Mouse (Mus musculus) MEL (cell line): ENCODE data around the gene Ptpn1. TPM values are rescaled to one million over a fixed set of nuclear protein-coding genes. Genes with fewer than 3 reads are reported as not detected.

Experiments used
- DNase-seq: peaks from one replicate; pipeline ENCODE4 v3.0.0; 2011; ENCODE audit warnings: low read depth, low spot score
- H3K27ac ChIP-seq: 2 replicates; pipeline ENCODE4 v1.5.1; 2012; ENCODE audit warnings: low read depth, mild to moderate bottlenecking, control low read depth, low read length, moderate library complexity; ENCODE audit not compliant: control insufficient read depth
- H3K27me3 ChIP-seq, 2 experiments: fragments of 150-350 bp in 1 of 2; sonication (generic) in 1 of 2; 2 replicates each; pipeline ENCODE4 v1.6.1; 2012; ENCODE audit warnings: low read length in 2 of 2, mild to moderate bottlenecking in 2 of 2, improper control_type of control experiment in 1 of 2, moderate library complexity in 1 of 2; ENCODE audit not compliant: insufficient read depth in 2 of 2, control insufficient read depth in 1 of 2
- H3K36me3 ChIP-seq, 2 experiments: 2 replicates each; pipeline ENCODE4 v1.6.1; 2012 to 2014; ENCODE audit warnings: low read length in 2 of 2, improper control_type of control experiment in 1 of 2, inconsistent platforms in 1 of 2, mild to moderate bottlenecking in 1 of 2; ENCODE audit not compliant: insufficient read depth in 2 of 2, control insufficient read depth in 1 of 2
- H3K4me1 ChIP-seq, 2 experiments: fragments of 150-350 bp in 1 of 2; sonication (generic) in 1 of 2; 2 replicates each; pipeline ENCODE4 v1.6.1; 2012; ENCODE audit warnings: low read length in 2 of 2, improper control_type of control experiment in 1 of 2, mild to moderate bottlenecking in 1 of 2; ENCODE audit not compliant: insufficient read depth in 2 of 2, control insufficient read depth in 1 of 2
- H3K4me3 ChIP-seq, 2 experiments: fragments of 150-350 bp in 1 of 2; sonication (generic) in 1 of 2; 2 replicates each; pipeline ENCODE4 v1.5.1; 2012; ENCODE audit warnings: low read depth in 2 of 2, low read length in 2 of 2, mild to moderate bottlenecking in 2 of 2, moderate library complexity in 2 of 2, control low read depth in 1 of 2, improper control_type of control experiment in 1 of 2; ENCODE audit not compliant: control insufficient read depth in 1 of 2, insufficient read depth in 1 of 2
- H3K79me2 ChIP-seq: 2 replicates; pipeline ENCODE4 v1.6.1; 2012; ENCODE audit warnings: mild to moderate bottlenecking, low read length, moderate library complexity; ENCODE audit not compliant: control insufficient read depth, poor library complexity, insufficient read depth
- H3K9ac ChIP-seq: 2 replicates; pipeline ENCODE4 v1.6.1; 2012; ENCODE audit warnings: low read depth, mild to moderate bottlenecking, control low read depth, low read length, moderate library complexity; ENCODE audit not compliant: control insufficient read depth, poor library complexity, severe bottlenecking
- H3K9me3 ChIP-seq: fragments of 150-350 bp; sonication (generic); replicated peaks from 2 replicates; pipeline ENCODE4 v1.6.1; 2012; ENCODE audit warnings: mild to moderate bottlenecking, low read length, improper control_type of control experiment, moderate library complexity; ENCODE audit not compliant: insufficient read depth
- CTCF ChIP-seq, 3 experiments: IDR thresholded peaks in 2 of 3; conservative IDR thresholded peaks in 1 of 3; 2 replicates each; pipeline ENCODE4 v1.5.1; 2011 to 2012; ENCODE audit warnings: low read length in 3 of 3, low read depth in 2 of 3, mild to moderate bottlenecking in 2 of 3, improper control_type of control experiment in 1 of 3, inconsistent platforms in 1 of 3, mixed read lengths in 1 of 3, moderate library complexity in 1 of 3; ENCODE audit not compliant: control insufficient read depth in 1 of 3, insufficient read depth in 1 of 3, poor library complexity in 1 of 3, severe bottlenecking in 1 of 3
- ELF1 ChIP-seq: IDR thresholded peaks from 2 replicates; pipeline ENCODE4 v1.6.1; 2014; ENCODE audit warnings: low read depth, mild to moderate bottlenecking, inconsistent platforms, low read length, improper control_type of control experiment, moderate library complexity
- KAT2A ChIP-seq: conservative IDR thresholded peaks from 2 replicates; pipeline ENCODE4 v1.6.1; 2012; ENCODE audit warnings: low read depth, low read length, improper control_type of control experiment, inconsistent platforms
- MAX ChIP-seq: IDR thresholded peaks from 2 replicates; pipeline ENCODE4 v1.6.1; 2011; ENCODE audit warnings: low read length, improper control_type of control experiment
- MEF2A ChIP-seq: IDR thresholded peaks from 2 replicates; pipeline ENCODE4 v1.6.1; 2014; ENCODE audit warnings: low read depth, mild to moderate bottlenecking, inconsistent platforms, low read length, improper control_type of control experiment; ENCODE audit not compliant: poor library complexity, insufficient replicate concordance, severe bottlenecking; ENCODE audit errors: extremely low read depth
- MYB ChIP-seq: IDR thresholded peaks from 2 replicates; pipeline ENCODE4 v1.6.1; 2011; ENCODE audit warnings: mild to moderate bottlenecking, low read depth, low read length, improper control_type of control experiment
- NRF1 ChIP-seq: IDR thresholded peaks from 2 replicates; pipeline ENCODE4 v1.6.1; 2014; ENCODE audit warnings: low read depth, mild to moderate bottlenecking, inconsistent platforms, low read length, improper control_type of control experiment, moderate library complexity; ENCODE audit not compliant: poor library complexity, insufficient read depth, severe bottlenecking
- POLR2AphosphoS5 ChIP-seq: IDR thresholded peaks from 2 replicates; pipeline ENCODE4 v1.6.1; 2012; ENCODE audit warnings: low read depth, borderline replicate concordance, mild to moderate bottlenecking, inconsistent platforms, low read length, moderate library complexity, mixed read lengths
- SIN3A ChIP-seq: IDR thresholded peaks from 2 replicates; pipeline ENCODE4 v1.6.1; 2012; ENCODE audit warnings: low read length, improper control_type of control experiment, inconsistent platforms
- SMC3 ChIP-seq: IDR thresholded peaks from 2 replicates; pipeline ENCODE4 v1.6.1; 2011; ENCODE audit warnings: low read depth, low read length, improper control_type of control experiment
- ZKSCAN1 ChIP-seq: IDR thresholded peaks from 2 replicates; pipeline ENCODE4 v1.6.1; 2012; ENCODE audit warnings: low read depth, mild to moderate bottlenecking, inconsistent platforms, low read length, improper control_type of control experiment, moderate library complexity
- polyA plus RNA-seq, 2 experiments: library from polyadenylated mRNA; stranded (reverse) in 1 of 2; unstranded in 1 of 2; fragments of >175 nt in 1 of 2; fragments of >200 nt in 1 of 2; gene quantifications; 2 replicates each; pipeline versions ENCODE4 v1.2.1 to v1.2.4; 2012; ENCODE audit warnings: low replicate concordance in 2 of 2, low read depth in 1 of 2; ENCODE audit not compliant: insufficient read length in 2 of 2, insufficient read depth in 1 of 2, missing spikeins in 1 of 2
- total RNA-seq: library from RNA; depleted of rRNA; stranded (reverse); fragments of 300-350 nt; gene quantifications from 2 replicates; pipeline ENCODE4 v1.2.3, GENCODE M21; 2012

Gene Ptpn1
- total and polyA plus RNA-seq, 3 experiments, result 55.3 to 62.9 TPM; not detected in 1

GRCm38 (mm10) chr2:167942199-167942925, 10.5 kb downstream of the Ptpn1 start:
- Histone ChIP-seq H3K9ac (no peak overlapping the region), H3K4me1 (peaks cover 10 to 21% of the 10 kb centered on the region in 2 experiments), H3K79me2 (peaks cover 57% of the 10 kb centered on the region), H3K27me3 (no peaks in the 10 kb centered on the region), H3K36me3 (peaks cover 0 to 19% of the 10 kb centered on the region in 2 experiments; a peak in 2 of 4 replicates), H3K4me3 (no peak overlapping the region), H3K9me3 (no peaks in the 10 kb centered on the region), H3K27ac (peak overlapping the region; percentile 6; the same call in 1 of the 2 replicates)
- DNase-seq, result peak; percentile 19
- TF ChIP-seq SIN3A, result 0 out of 2 replicates have a peak, but pooled peaks have one; percentile 6
- no peak for TF ChIP-seq MYB
- TF ChIP-seq NRF1, result no peak

- peaks cover 10 to 21% of the 10 kb centered on the region in 2 experiments for H3K4me1 ChIP-seq
- H3K27me3 ChIP-seq, result no peaks in the 10 kb centered on the region
- peak; percentile 54 for DNase-seq
- H3K4me3 ChIP-seq, result no peak overlapping the region
- no peaks in the 10 kb centered on the region for H3K9me3 ChIP-seq
- no peak overlapping the region; the same call in 1 of the 2 replicates for H3K27ac ChIP-seq
- peaks cover 58% of the 10 kb centered on the region for H3K79me2 ChIP-seq
- H3K36me3 ChIP-seq, result peaks cover 0 to 19% of the 10 kb centered on the region in 2 experiments; a peak in 2 of 4 replicates
- H3K9ac ChIP-seq, result no peak overlapping the region
- TF ChIP-seq POLR2AphosphoS5 (no peak), KAT2A (no peak), MEF2A (no peak), NRF1 (no peak), ELF1 (0 out of 2 replicates have a peak, but pooled peaks have one; percentile 21), SIN3A (peak; percentile 4; the same call in 1 of the 2 replicates), ZKSCAN1 (no peak)
These were observed 11.2 kb downstream of the Ptpn1 start for GRCm38 (mm10) chr2:167942926-167943633.

DNA sequence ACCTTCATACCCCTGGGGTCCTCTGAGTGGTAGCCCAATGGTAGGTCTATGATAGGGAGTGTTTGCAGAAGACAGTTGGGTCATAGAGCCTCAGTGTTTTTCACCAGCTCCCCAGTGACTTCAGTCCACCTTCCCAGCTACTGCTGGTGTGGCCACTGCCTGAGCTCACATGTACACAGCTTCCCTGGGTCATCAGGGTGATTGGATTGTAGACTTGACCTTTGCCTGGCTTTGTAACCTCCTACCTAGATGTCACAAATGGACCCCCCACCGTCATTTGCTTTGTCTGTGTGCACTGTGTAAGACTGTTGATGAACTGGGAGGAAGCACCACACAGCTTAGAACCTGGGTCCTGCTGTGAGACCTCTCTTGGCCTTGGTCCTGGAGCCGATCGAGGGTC, 12.3 kb downstream of the Ptpn1 start:
- Histone ChIP-seq H3K79me2 (peaks cover 52% of the 10 kb centered on the region), H3K27ac (no peak overlapping the region), H3K4me1 (peaks cover 10 to 23% of the 10 kb centered on the region in 2 experiments), H3K4me3 (no peak overlapping the region), H3K36me3 (peaks cover 0 to 19% of the 10 kb centered on the region in 2 experiments; a peak in 2 of 4 replicates), H3K9me3 (no peaks in the 10 kb centered on the region), H3K9ac (no peak overlapping the region), H3K27me3 (no peaks in the 10 kb centered on the region)
- no peak for DNase-seq
- TF ChIP-seq SMC3 (no peak), CTCF (IDR thresholded peaks at IDR 0.05 in 2 of 3, conservative IDR thresholded peaks at IDR 0.05 in 1 of 3; ENCODE audit: control insufficient read depth in 1 of 3, insufficient read depth in 1 of 3, low read depth in 2 of 3, low read length in 3 of 3, poor library complexity in 1 of 3, severe bottlenecking in 1 of 3) (no peak), MYB (no peak), ELF1 (no peak), MAX (no peak), ZKSCAN1 (no peak), POLR2AphosphoS5 (no peak)
